Mouse (Mus musculus): ENCODE measurements around the gene Runx1. TPM values are rescaled to one million over a fixed set of nuclear protein-coding genes. Genes with fewer than 3 reads are reported as not detected.

The Runx1 gene
- polyA plus RNA-seq, 1 experiment: 4.3 TPM

- no peak for TF ChIP-seq GATA1 (IDR thresholded peaks at IDR 0.05; ENCODE audit: low read length)
- TF ChIP-seq TAL1 (IDR thresholded peaks at IDR 0.05; ENCODE audit: low read length): no peak
- Histone ChIP-seq H3K27me3 (ENCODE audit: control insufficient read depth) (no peaks in the 10 kb centered on the region), H3K9me3 (ENCODE audit: control insufficient read depth, low read length) (peaks cover 5% of the 10 kb centered on the region; the same call in 1 of the 2 replicates), H3K4me1 (ENCODE audit: control insufficient read depth) (no peaks in the 10 kb centered on the region), H3K36me3 (ENCODE audit: control insufficient read depth) (peaks cover 20% of the 10 kb centered on the region), H3K4me3 (replicated peaks) (no peak overlapping the region)
Measured at GRCm38 (mm10) chr16:92616839-92617238, 209.1 kb downstream of the Runx1 start.

- Histone ChIP-seq H3K4me1 (ENCODE audit: control insufficient read depth) (no peaks in the 10 kb centered on the region), H3K36me3 (ENCODE audit: control insufficient read depth) (peaks cover 27% of the 10 kb centered on the region), H3K27me3 (ENCODE audit: control insufficient read depth) (no peaks in the 10 kb centered on the region), H3K9me3 (ENCODE audit: control insufficient read depth, low read length) (peaks cover 5% of the 10 kb centered on the region; the same call in 1 of the 2 replicates), H3K4me3 (replicated peaks) (no peak overlapping the region)
- TF ChIP-seq TAL1 (IDR thresholded peaks at IDR 0.05; ENCODE audit: low read length) (no peak), GATA1 (IDR thresholded peaks at IDR 0.05; ENCODE audit: low read length) (no peak)
Measured at GRCm38 (mm10) chr16:92615234-92615799, 210.6 kb downstream of the Runx1 start.

- H3K4me3 ChIP-seq (replicated peaks): no peak overlapping the region
- no peaks in the 10 kb centered on the region for H3K9me3 ChIP-seq (ENCODE audit: control insufficient read depth, low read length)
- H3K36me3 ChIP-seq (ENCODE audit: control insufficient read depth): peaks cover 33% of the 10 kb centered on the region
- TF ChIP-seq TAL1 (IDR thresholded peaks at IDR 0.05; ENCODE audit: low read length) (no peak), GATA1 (IDR thresholded peaks at IDR 0.05; ENCODE audit: low read length) (no peak)
- H3K4me1 ChIP-seq (ENCODE audit: control insufficient read depth): no peaks in the 10 kb centered on the region
- no peaks in the 10 kb centered on the region for H3K27me3 ChIP-seq (ENCODE audit: control insufficient read depth)
Measured at GRCm38 (mm10) chr16:92612546-92612945, 213.4 kb downstream of the Runx1 start.

DNA sequence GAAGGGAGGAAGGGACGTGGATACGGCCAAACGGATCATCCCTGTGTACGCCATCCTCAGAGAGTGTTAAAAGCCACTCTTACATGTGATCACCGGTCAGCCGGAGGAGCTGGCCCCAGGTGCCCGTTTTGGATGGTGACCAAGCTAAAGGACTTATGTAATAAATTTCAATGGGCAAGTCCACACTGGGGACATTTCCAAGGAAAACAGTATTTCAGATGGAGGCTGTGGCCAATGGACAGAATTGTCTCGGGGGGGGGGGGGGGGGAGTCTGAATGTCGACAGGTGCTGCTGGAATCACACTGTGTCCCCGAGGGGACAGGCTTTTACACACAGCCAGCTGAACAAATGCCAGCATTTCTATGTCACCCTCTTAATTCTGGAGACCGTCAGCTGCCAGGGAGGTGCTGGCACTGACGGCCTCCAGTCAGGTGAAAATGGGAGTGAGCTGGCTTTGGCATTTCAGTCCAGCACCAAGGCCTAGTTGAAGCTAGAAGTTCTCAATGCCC is 214.3 kb downstream of the Runx1 start:
- Histone ChIP-seq H3K36me3 (ENCODE audit: control insufficient read depth) (peaks cover 39% of the 10 kb centered on the region), H3K4me3 (replicated peaks) (no peak overlapping the region), H3K4me1 (ENCODE audit: control insufficient read depth) (no peaks in the 10 kb centered on the region), H3K27me3 (ENCODE audit: control insufficient read depth) (no peaks in the 10 kb centered on the region), H3K9me3 (ENCODE audit: control insufficient read depth, low read length) (no peaks in the 10 kb centered on the region)
- TF ChIP-seq TAL1 (IDR thresholded peaks at IDR 0.05; ENCODE audit: low read length) (no peak), GATA1 (IDR thresholded peaks at IDR 0.05; ENCODE audit: low read length) (no peak)

DNA sequence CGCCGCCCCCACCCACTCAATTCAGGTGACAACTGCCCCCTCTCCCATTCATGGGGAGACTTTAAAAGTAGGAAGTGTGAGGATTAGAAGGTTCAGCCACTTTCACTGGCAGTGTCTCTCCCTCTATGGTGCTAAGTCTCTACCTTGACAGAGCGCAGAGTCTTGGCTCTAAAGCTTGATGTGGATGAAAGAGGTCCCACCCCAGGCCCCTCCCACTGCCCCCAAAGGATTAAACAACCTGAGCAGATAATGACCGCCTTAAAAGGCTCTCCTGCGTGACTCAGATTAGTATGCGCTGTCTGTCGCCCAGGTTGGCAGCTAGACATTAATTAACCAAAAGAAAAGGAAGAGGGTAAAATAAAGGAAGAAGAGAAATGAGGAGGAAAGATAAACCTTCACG is 215.5 kb downstream of the Runx1 start:
- H3K9me3 ChIP-seq (ENCODE audit: control insufficient read depth, low read length): 0 out of 2 replicates have a peak, but pooled peaks cover 2% of the 10 kb centered on the region
- no peaks in the 10 kb centered on the region for H3K4me1 ChIP-seq (ENCODE audit: control insufficient read depth)
- TF ChIP-seq TAL1 (IDR thresholded peaks at IDR 0.05; ENCODE audit: low read length) (no peak), GATA1 (IDR thresholded peaks at IDR 0.05; ENCODE audit: low read length) (no peak)
- peaks cover 5% of the 10 kb centered on the region; the same call in 1 of the 2 replicates for H3K27me3 ChIP-seq (ENCODE audit: control insufficient read depth)
- peaks cover 47% of the 10 kb centered on the region for H3K36me3 ChIP-seq (ENCODE audit: control insufficient read depth)
- H3K4me3 ChIP-seq (replicated peaks): no peak overlapping the region

DNA sequence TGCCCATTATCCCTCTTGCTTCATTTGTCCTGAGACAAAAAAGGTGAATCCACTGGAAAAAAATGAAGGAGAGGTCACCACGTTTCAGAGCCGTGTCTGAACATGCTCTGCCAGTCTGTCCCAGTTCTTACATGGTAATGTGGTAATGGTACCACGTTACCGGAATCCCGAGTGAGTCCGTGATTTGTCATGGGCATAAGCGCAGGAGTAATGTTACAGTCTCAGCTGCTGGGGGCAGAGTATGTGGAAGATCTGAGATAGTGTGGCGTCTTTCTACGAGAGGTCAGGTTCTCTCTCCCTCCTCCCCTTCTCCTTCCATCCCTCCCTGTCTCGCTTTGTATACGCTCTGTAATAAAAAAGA is 216.3 kb downstream of the Runx1 start:
- Histone ChIP-seq H3K27me3 (ENCODE audit: control insufficient read depth) (peaks cover 7% of the 10 kb centered on the region; the same call in 1 of the 2 replicates), H3K36me3 (ENCODE audit: control insufficient read depth) (peaks cover 50% of the 10 kb centered on the region), H3K4me3 (replicated peaks) (no peak overlapping the region), H3K4me1 (ENCODE audit: control insufficient read depth) (no peaks in the 10 kb centered on the region), H3K9me3 (ENCODE audit: control insufficient read depth, low read length) (0 out of 2 replicates have a peak, but pooled peaks cover 2% of the 10 kb centered on the region)
- TF ChIP-seq GATA1 (IDR thresholded peaks at IDR 0.05; ENCODE audit: low read length) (no peak), TAL1 (IDR thresholded peaks at IDR 0.05; ENCODE audit: low read length) (no peak)

DNA sequence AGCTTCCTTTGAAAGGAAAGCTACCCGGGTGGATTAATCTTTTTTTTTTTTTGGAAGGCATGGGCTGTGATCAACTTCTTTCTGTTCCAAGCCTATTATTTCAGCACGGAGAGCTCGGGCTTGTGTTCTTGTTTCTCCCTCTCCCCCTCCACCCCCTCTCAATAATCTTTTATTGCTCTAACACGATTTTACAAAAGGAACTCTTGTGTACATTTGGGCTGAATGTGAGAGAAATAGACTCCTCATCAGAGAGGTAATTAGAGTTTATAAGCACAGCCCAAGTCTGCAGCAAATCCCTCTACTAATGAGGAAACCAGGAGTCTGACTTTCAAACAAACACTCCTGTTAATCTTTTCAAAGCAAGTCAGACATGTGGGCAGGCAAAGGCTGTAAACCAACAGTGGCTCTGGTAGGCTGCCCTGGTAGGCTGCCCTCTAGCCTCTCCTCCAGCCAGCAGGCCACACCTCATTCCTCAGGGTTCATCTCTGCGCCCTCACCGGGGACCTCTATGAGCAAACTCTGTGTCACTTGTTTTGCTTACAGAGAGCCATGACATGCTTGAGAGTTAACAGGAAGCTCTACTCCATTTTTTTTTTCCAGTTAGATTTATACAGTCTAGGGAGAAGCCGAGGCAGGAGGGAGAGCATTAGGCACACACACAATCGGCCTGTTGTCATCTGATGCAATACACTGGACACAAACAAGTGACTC is 216.8 kb downstream of the Runx1 start:
- Histone ChIP-seq H3K36me3 (ENCODE audit: control insufficient read depth) (peaks cover 51% of the 10 kb centered on the region), H3K9me3 (ENCODE audit: control insufficient read depth, low read length) (0 out of 2 replicates have a peak, but pooled peaks cover 2% of the 10 kb centered on the region), H3K4me3 (replicated peaks) (no peak overlapping the region), H3K27me3 (ENCODE audit: control insufficient read depth) (peaks cover 7% of the 10 kb centered on the region; the same call in 1 of the 2 replicates), H3K4me1 (ENCODE audit: control insufficient read depth) (no peaks in the 10 kb centered on the region)
- TF ChIP-seq GATA1 (IDR thresholded peaks at IDR 0.05; ENCODE audit: low read length) (no peak), TAL1 (IDR thresholded peaks at IDR 0.05; ENCODE audit: low read length) (no peak)

GRCm38 (mm10) chr16:92608180-92608960 is 217.6 kb downstream of the Runx1 start:
- peaks cover 7% of the 10 kb centered on the region; the same call in 1 of the 2 replicates for H3K27me3 ChIP-seq (ENCODE audit: control insufficient read depth)
- peaks cover 51% of the 10 kb centered on the region for H3K36me3 ChIP-seq (ENCODE audit: control insufficient read depth)
- H3K4me3 ChIP-seq (replicated peaks): no peak overlapping the region
- H3K4me1 ChIP-seq (ENCODE audit: control insufficient read depth): no peaks in the 10 kb centered on the region
- TF ChIP-seq GATA1 (IDR thresholded peaks at IDR 0.05; ENCODE audit: low read length): no peak
- TF ChIP-seq TAL1 (IDR thresholded peaks at IDR 0.05; ENCODE audit: low read length): no peak
- H3K9me3 ChIP-seq (ENCODE audit: control insufficient read depth, low read length): 0 out of 2 replicates have a peak, but pooled peaks cover 2% of the 10 kb centered on the region

Measured in erythroblast, embryonic 14.5 days (primary cell).